Mouse (Mus musculus): ENCODE measurements at regions not wholly inside any gene's neighbourhood (a gene's known extent, or its start where the extent isn't known, plus 50 kb on each side); places are given as distances from the start of the nearest gene placed in this dataset.

DNA sequence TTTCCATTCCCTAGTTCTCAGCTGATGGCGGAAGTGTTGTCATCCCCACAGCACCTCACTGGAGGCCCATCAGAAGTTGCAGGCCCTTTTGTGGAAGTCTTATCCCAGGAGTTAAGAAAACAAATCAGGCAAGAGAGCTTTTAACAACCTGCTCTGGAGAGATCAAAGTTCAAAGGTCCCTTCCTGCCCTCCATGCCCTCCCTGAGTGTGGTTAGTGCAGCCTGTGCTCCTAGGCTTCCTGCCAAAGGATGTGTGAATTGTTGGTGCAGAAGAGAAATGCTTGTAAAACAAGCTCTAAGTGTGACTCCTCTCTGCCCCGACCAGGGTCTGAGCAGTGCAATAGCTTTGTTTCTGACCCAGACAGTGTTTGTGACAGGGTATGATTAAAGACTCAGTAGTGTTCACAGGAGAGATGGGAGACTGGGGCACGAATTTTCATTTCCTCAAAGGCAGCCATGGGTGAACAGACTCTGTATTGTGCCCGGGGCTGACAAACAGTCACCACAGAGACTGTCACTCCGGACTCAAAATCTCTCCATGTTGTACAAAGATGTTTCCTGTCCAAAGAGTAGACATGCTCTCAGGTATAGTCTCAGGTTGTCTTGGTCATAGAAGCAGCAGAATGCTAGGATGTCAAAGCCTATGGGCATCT lies 237.5 kb upstream of the Tmc3 start:
- no peak for TF ChIP-seq CTCF (IDR thresholded peaks at IDR 0.05; ENCODE audit: borderline replicate concordance, extremely low read depth, insufficient read depth, insufficient read length)
- TF ChIP-seq POLR2A (IDR thresholded peaks at IDR 0.05; ENCODE audit: borderline replicate concordance, extremely low read depth, insufficient read depth, insufficient read length, poor library complexity, severe bottlenecking) = no peak

Measured in brain, embryonic 14.5 days (tissue).